10 mouse cellular contexts compared by ENCODE assay signal in the genomic region with DNA sequence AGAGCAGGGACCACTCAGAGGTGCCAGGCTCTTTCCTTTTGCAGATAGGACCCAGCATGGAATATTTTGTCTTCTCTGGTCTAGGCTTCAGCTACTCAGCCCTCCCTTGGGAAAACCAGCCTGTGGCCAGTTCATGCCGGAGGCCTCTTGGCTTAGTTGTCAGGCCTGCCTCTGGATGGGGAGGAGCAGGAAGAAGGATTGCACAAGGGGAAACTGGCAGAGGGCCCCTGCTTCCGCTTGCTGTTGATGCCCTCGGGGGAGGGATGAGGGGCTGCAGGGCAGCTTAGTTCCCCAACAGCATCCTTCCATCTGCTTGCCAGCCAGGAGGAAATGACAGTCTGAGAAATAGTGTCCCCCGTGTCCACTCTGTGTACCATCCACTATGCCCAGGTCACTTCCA. TPM values are rescaled to one million over a fixed set of nuclear protein-coding genes. Genes with fewer than 3 reads are reported as not detected.
DNase-seq lines count a peak whose midpoint lies in the region; ATAC-seq and TF ChIP-seq lines count a peak whose summit lies in the region.
"Had no signal": no experiment of that assay in that cellular context is flagged by ENCODE, and none has a peak within 500 bp of the region (broad histone marks: within the 10 kb centered on the region; RNA-seq: fewer than 3 reads in every experiment).

No protein-coding gene starts in this region.

- no peak overlapping the region for H3K4me3 ChIP-seq in limb, embryonic 14.5 days (replicated peaks; ENCODE audit: low read length)
- H3K4me3 ChIP-seq in intestine, postnatal 0 days (ENCODE audit: low read depth, low read length) = no peak overlapping the region
- no peak overlapping the region for H3K4me3 ChIP-seq in hindbrain, embryonic 12.5 days
- H3K4me3 ChIP-seq: erythroblast, embryonic 14.5 days had no signal

- TF ChIP-seq CTCF in intestine, postnatal 0 days (IDR thresholded peaks at IDR 0.05; ENCODE audit: low read depth) = no peak

- peak; percentile 83 for ATAC-seq in granulocyte monocyte progenitor cell, adult 5-6 weeks (replicated peaks; ENCODE audit: poor library complexity, severe bottlenecking)
- no peak for ATAC-seq in limb, embryonic 14.5 days (ENCODE audit: low FRiP score, low read depth)
- peak; percentile 17; the same call in 1 of the 2 replicates for ATAC-seq in neutrophil, adult 5-6 weeks (ENCODE audit: extremely low read depth, insufficient number of reproducible peaks, low FRiP score, poor library complexity, severe bottlenecking)
- no peak for ATAC-seq in intestine, postnatal 0 days
- ATAC-seq in hindbrain, embryonic 12.5 days (ENCODE audit: low FRiP score) = no peak

- no peak overlapping the region for H3K9ac ChIP-seq in limb, embryonic 14.5 days (ENCODE audit: low read depth, low read length, severe bottlenecking)
- no peak overlapping the region for H3K9ac ChIP-seq in intestine, postnatal 0 days (ENCODE audit: low read depth, low read length)
- no peak overlapping the region for H3K9ac ChIP-seq in hindbrain, embryonic 12.5 days

- peaks cover 7% of the 10 kb centered on the region for H3K4me1 ChIP-seq in limb, embryonic 14.5 days (ENCODE audit: control insufficient read depth, insufficient read depth, low read length)
- peaks cover 7% of the 10 kb centered on the region; the same call in 1 of the 2 replicates for H3K4me1 ChIP-seq in intestine, postnatal 0 days (replicated peaks; ENCODE audit: control insufficient read depth, insufficient read depth, low read length)
- peaks cover 12% of the 10 kb centered on the region for H3K4me1 ChIP-seq in hindbrain, embryonic 12.5 days

- TF ChIP-seq POLR2A in limb, embryonic 14.5 days (IDR thresholded peaks at IDR 0.05; ENCODE audit: borderline replicate concordance, extremely low read depth, insufficient read depth, insufficient read length) = no peak

- no peaks in the 10 kb centered on the region for H3K9me3 ChIP-seq in limb, embryonic 14.5 days (ENCODE audit: control insufficient read depth, low read length)
- H3K9me3 ChIP-seq in intestine, postnatal 0 days (ENCODE audit: control insufficient read depth) = no peaks in the 10 kb centered on the region
- no peaks in the 10 kb centered on the region for H3K9me3 ChIP-seq in hindbrain, embryonic 12.5 days (replicated peaks)

- H3K4me2 ChIP-seq in limb, embryonic 14.5 days (replicated peaks; ENCODE audit: low read depth, low read length, severe bottlenecking) = no peak overlapping the region
- H3K4me2 ChIP-seq in intestine, postnatal 0 days (replicated peaks; ENCODE audit: low read depth) = no peak overlapping the region
- H3K4me2 ChIP-seq in hindbrain, embryonic 12.5 days (replicated peaks) = no peak overlapping the region

- no peak overlapping the region for H3K27ac ChIP-seq in limb, embryonic 14.5 days (replicated peaks; ENCODE audit: low read depth, low read length)
- H3K27ac ChIP-seq in intestine, postnatal 0 days (ENCODE audit: low read depth, low read length) = no peak overlapping the region
- no peak overlapping the region for H3K27ac ChIP-seq in hindbrain, embryonic 12.5 days

- H3K36me3 ChIP-seq in limb, embryonic 14.5 days (ENCODE audit: control insufficient read depth, insufficient read depth, low read length) = no peaks in the 10 kb centered on the region
- H3K36me3 ChIP-seq in intestine, postnatal 0 days (ENCODE audit: control insufficient read depth, insufficient read depth) = no peaks in the 10 kb centered on the region
- H3K36me3 ChIP-seq in hindbrain, embryonic 12.5 days = no peaks in the 10 kb centered on the region

- 41% methylated on average over 4 of the region's 4 CpGs for WGBS in limb, embryonic 14.5 days
- WGBS in intestine, postnatal 0 days = 46% methylated on average over 4 of the region's 4 CpGs
- 63% methylated on average over 4 of the region's 4 CpGs for WGBS in hindbrain, embryonic 12.5 days

- peak; percentile 33 for DNase-seq in ovary, adult 18-20 months (ENCODE audit: low spot score)
- no peak for DNase-seq in ovary, postnatal 14 days (ENCODE audit: low spot score)
- peak; percentile 33 for DNase-seq in limb, embryonic 14.5 days (ENCODE audit: low spot score)
- DNase-seq in testis, postnatal 14 days (ENCODE audit: low spot score) = no peak

- H3K27me3 ChIP-seq in limb, embryonic 14.5 days (ENCODE audit: control insufficient read depth, insufficient read depth, low read length) = no peaks in the 10 kb centered on the region
- no peaks in the 10 kb centered on the region for H3K27me3 ChIP-seq in intestine, postnatal 0 days (replicated peaks; ENCODE audit: control insufficient read depth, insufficient read depth, low read length)
- no peaks in the 10 kb centered on the region; the same call in 1 of the 2 replicates for H3K27me3 ChIP-seq in hindbrain, embryonic 12.5 days

RNA-seq across cellular contexts. Expression of a gene that starts 4.9 kb away (rescaled TPM):
- total RNA-seq in granulocyte monocyte progenitor cell, adult 5-6 weeks (2014; fragmentation: Nextera tagmentation) = 3.2 and 4.2 TPM in 2 replicates
- total RNA-seq in granulocyte monocyte progenitor cell, adult 5-6 weeks (2017) = 1.2 and 1.3 TPM in 2 replicates
- polyA plus RNA-seq in limb, embryonic 14.5 days (2012; rRNA removed) = 3.3 and 3.6 TPM in 2 replicates
- polyA plus RNA-seq in limb, embryonic 14.5 days (2014; fragmentation: Nextera tagmentation; extraction: Ambion mirVana) = 3.8 TPM in 2 replicates
- 31.7 and 34.7 TPM in 2 replicates for total RNA-seq in neutrophil, adult 5-6 weeks (2017)
- 0.40 and 0.61 TPM in 2 replicates for polyA plus RNA-seq in intestine, postnatal 0 days (2015; fragmentation: Nextera tagmentation; extraction: Ambion mirVana)
- 0.14 and 0.21 TPM in 2 replicates for polyA plus RNA-seq in hindbrain, embryonic 12.5 days (2016; fragmentation: Nextera tagmentation; extraction: Ambion mirVana)
- total RNA-seq: MEL had no signal
- polyA plus RNA-seq: erythroblast, embryonic 14.5 days had no signal

RNA-seq across cellular contexts. Expression of a gene that starts 36.0 kb away (rescaled TPM):
- 0.21 and 0.67 TPM in 2 replicates for total RNA-seq in granulocyte monocyte progenitor cell, adult 5-6 weeks (2014; fragmentation: Nextera tagmentation)
- 0.39 TPM in 1 of 2 replicates, not detected in the other for total RNA-seq in granulocyte monocyte progenitor cell, adult 5-6 weeks (2017)
- polyA plus RNA-seq in limb, embryonic 14.5 days (2012; rRNA removed) = 13.8 and 19.3 TPM in 2 replicates
- 26.7 and 29.7 TPM in 2 replicates for polyA plus RNA-seq in limb, embryonic 14.5 days (2014; fragmentation: Nextera tagmentation; extraction: Ambion mirVana)
- 8.6 and 9.6 TPM in 2 replicates for total RNA-seq in neutrophil, adult 5-6 weeks (2017)
- 86.1 and 89.0 TPM in 2 replicates for polyA plus RNA-seq in intestine, postnatal 0 days (2015; fragmentation: Nextera tagmentation; extraction: Ambion mirVana)
- 8.8 and 10.5 TPM in 2 replicates for polyA plus RNA-seq in hindbrain, embryonic 12.5 days (2016; fragmentation: Nextera tagmentation; extraction: Ambion mirVana)
- polyA plus RNA-seq: erythroblast, embryonic 14.5 days had no signal

Comparison
In these comparisons a context has a peak if more than half of its experiments do, and no peak if none do; other contexts are left out.
1. DNase-seq: peak in ovary, adult 18-20 months (single experiment) and limb, embryonic 14.5 days (single experiment); none in ovary, postnatal 14 days (single experiment) and testis, postnatal 14 days (single experiment).
2. ATAC-seq: peak in granulocyte monocyte progenitor cell, adult 5-6 weeks (single experiment) and neutrophil, adult 5-6 weeks (single experiment); none in limb, embryonic 14.5 days (single experiment), intestine, postnatal 0 days (single experiment) and hindbrain, embryonic 12.5 days (single experiment).